Mouse (Mus musculus) ES-Bruce4 (cell line): ENCODE measurements at regions not wholly inside any gene's neighbourhood (a gene's known extent, or its start where the extent isn't known, plus 50 kb on each side); places are given as distances from the start of the nearest gene placed in this dataset.
A peak's percentile ranks its signal among the peaks of the same experiment; 100 is the strongest.

ENCODE experiments used
- H3K27ac ChIP-seq: 2 replicates; pipeline ENCODE4 v1.5.1; 2012; ENCODE audit warnings: low read length, inconsistent platforms; ENCODE audit not compliant: insufficient read depth
- H3K27me3 ChIP-seq: 2 replicates; pipeline ENCODE4 v1.6.1; 2012; ENCODE audit warnings: mild to moderate bottlenecking, low read length, inconsistent platforms; ENCODE audit not compliant: control insufficient read depth, poor library complexity, insufficient read depth, severe bottlenecking
- H3K36me3 ChIP-seq: 2 replicates; pipeline ENCODE4 v1.6.1; 2012; ENCODE audit warnings: inconsistent platforms, mild to moderate bottlenecking, low read length, moderate library complexity; ENCODE audit not compliant: control insufficient read depth, poor library complexity, insufficient read depth, severe bottlenecking
- H3K4me1 ChIP-seq: one replicate; pipeline ENCODE4 v1.8.1; 2011; ENCODE audit warnings: low read length; ENCODE audit not compliant: control insufficient read depth, insufficient read depth
- H3K4me3 ChIP-seq: 2 replicates; pipeline ENCODE4 v1.5.1; 2011; ENCODE audit warnings: low read depth, mild to moderate bottlenecking, low read length
- H3K9ac ChIP-seq: 2 replicates; pipeline ENCODE4 v1.6.1; 2012; ENCODE audit warnings: low read depth, mild to moderate bottlenecking, inconsistent platforms; ENCODE audit not compliant: poor library complexity, severe bottlenecking
- H3K9me3 ChIP-seq: replicated peaks from 2 replicates; pipeline ENCODE4 v1.6.1; 2012; ENCODE audit warnings: mild to moderate bottlenecking, low read length, inconsistent platforms; ENCODE audit not compliant: control insufficient read depth, poor library complexity, insufficient read depth, severe bottlenecking
- CTCF ChIP-seq: IDR thresholded peaks from one replicate; pipeline ENCODE4 v1.8.1; 2011; ENCODE audit warnings: low read depth, low read length
- EP300 ChIP-seq: IDR thresholded peaks from 2 replicates; pipeline ENCODE4 v1.6.1; 2011; ENCODE audit warnings: low read depth, low read length; ENCODE audit not compliant: insufficient read depth
- POLR2A ChIP-seq: IDR thresholded peaks from one replicate; pipeline ENCODE4 v1.8.1; 2011; ENCODE audit warnings: low read length; ENCODE audit not compliant: insufficient read depth

GRCm38 (mm10) chr13:80798863-80799817, 84.0 kb upstream of the Arrdc3 start:
- Histone ChIP-seq H3K9me3 (no peaks in the 10 kb centered on the region), H3K27me3 (no peaks in the 10 kb centered on the region), H3K4me1 (no peaks in the 10 kb centered on the region), H3K36me3 (no peaks in the 10 kb centered on the region), H3K9ac (no peak overlapping the region), H3K27ac (no peak overlapping the region), H3K4me3 (no peak overlapping the region)
- TF ChIP-seq EP300 (no peak), POLR2A (no peak)

- no peaks in the 10 kb centered on the region for H3K4me1 ChIP-seq
- no peak overlapping the region for H3K9ac ChIP-seq
- TF ChIP-seq EP300 (no peak), CTCF (peak; percentile 85), POLR2A (no peak)
- H3K27ac ChIP-seq, result no peak overlapping the region
- H3K27me3 ChIP-seq, result no peaks in the 10 kb centered on the region
- H3K4me3 ChIP-seq, result no peak overlapping the region
- H3K9me3 ChIP-seq, result no peaks in the 10 kb centered on the region
- no peaks in the 10 kb centered on the region for H3K36me3 ChIP-seq
Measured at GRCm38 (mm10) chr13:80806172-80806571, 77.0 kb upstream of the Arrdc3 start.

- TF ChIP-seq CTCF (no peak), EP300 (no peak), POLR2A (no peak)
- Histone ChIP-seq H3K9ac (no peak overlapping the region), H3K9me3 (no peaks in the 10 kb centered on the region)
Measured at GRCm38 (mm10) chr13:80827037-80827471, 56.1 kb upstream of the Arrdc3 start.

More at GRCm38 (mm10) chr13:80827037-80827471, 56.1 kb upstream of the Arrdc3 start:
- no peaks in the 10 kb centered on the region for H3K4me1 ChIP-seq
- no peaks in the 10 kb centered on the region for H3K27me3 ChIP-seq
- no peak overlapping the region for H3K27ac ChIP-seq
- no peak overlapping the region for H3K4me3 ChIP-seq
- no peaks in the 10 kb centered on the region for H3K36me3 ChIP-seq
